Mouse (Mus musculus): ENCODE data around the gene Enox1.

Enox1 gene

GRCm38 (mm10) chr14:77375618-77376017 is 219.1 kb downstream of the Enox1 start:
- no peak for DNase-seq

GRCm38 (mm10) chr14:77376731-77377130 is 220.2 kb downstream of the Enox1 start:
- no peak for DNase-seq

GRCm38 (mm10) chr14:77377439-77377838 is 220.9 kb downstream of the Enox1 start:
- DNase-seq = no peak

- DNase-seq = no peak
Observed at GRCm38 (mm10) chr14:77377873-77378272, 221.3 kb downstream of the Enox1 start.

DNA sequence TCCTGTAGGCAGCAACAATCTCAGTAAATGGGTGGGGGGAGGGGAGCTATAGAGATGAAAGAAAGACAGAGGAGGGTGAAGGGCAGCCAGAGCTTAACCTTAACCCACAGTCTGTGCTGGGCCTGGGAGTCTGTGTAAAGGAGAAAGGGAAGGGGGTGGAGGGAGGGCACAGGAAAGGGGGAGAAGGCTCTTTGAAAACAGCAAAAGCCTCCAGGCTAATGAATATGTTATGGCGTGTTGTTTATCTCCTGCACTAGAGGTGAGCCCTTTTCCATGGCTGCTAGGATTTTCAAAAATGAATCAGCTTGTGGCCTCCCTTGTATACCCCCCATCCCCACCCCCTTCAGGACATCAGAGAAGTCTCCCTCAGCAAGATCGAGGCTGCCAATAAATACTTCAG is 225.0 kb downstream of the Enox1 start:
- DNase-seq = no peak

DNA sequence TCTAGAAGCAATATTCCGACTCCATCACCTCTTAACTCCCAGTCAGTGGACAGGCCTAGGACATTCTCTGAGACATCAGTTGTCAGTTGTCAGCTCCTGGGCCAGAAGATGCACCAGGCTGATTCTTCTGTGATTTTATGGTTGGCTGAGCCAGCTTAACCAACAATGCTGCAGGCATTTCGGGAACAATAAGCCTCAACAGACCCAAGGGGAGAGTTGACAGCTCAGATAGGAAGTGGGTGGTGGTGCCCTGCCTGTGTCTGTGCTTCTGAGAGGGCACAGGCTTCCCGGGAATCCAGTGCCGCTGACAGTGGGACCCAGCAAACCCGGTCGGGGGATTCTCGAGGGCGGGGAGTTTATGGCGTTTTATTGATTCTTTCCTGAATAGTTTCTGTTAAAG is 229.1 kb downstream of the Enox1 start:
- DNase-seq = no peak

DNA sequence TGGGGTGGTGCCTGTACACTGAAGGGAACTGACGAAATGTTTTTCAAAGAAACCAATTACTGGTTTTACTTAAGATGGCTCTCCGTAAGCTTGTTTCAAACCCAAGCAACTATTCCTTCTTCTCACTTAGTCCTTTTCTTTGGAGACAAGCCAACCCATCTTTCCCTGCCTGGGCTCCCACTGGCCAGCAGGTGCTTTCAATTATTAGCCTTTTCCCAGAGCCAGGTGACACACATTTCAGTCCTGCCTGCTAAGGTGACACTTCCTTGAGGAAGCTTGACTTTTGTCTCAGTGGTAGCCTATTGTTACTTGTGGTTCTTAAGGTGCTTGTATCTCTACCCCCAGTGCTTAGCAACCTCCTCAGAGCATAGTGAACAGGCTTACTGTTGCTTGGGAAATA is 231.3 kb downstream of the Enox1 start:
- DNase-seq = peak; percentile 23 to 33

GRCm38 (mm10) chr14:77389276-77389675 is 232.7 kb downstream of the Enox1 start:
- no peak for DNase-seq

DNA sequence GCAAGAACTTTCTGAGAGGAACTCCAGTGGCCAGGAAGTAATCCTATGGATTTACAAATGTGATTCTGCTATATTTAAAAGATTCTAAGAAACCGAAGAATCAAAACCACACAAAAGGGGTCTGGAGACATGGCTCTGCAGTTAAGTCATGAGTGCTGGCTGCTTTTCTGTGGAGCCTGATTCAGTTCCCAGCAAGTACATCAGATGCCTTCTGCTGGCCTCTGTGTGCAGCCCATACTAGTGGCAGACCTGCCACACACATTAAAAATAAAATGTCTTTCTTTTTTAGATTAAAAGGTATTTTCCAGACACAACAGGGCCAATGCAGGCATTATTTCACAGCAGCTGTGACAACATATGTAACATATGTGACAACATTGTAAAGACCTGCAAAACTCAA is 235.9 kb downstream of the Enox1 start:
- DNase-seq = peak in 1 of 2 experiments; percentile 23

GRCm38 (mm10) chr14:77406241-77407114 is 249.9 kb downstream of the Enox1 start:
- DNase-seq = no peak

DNA sequence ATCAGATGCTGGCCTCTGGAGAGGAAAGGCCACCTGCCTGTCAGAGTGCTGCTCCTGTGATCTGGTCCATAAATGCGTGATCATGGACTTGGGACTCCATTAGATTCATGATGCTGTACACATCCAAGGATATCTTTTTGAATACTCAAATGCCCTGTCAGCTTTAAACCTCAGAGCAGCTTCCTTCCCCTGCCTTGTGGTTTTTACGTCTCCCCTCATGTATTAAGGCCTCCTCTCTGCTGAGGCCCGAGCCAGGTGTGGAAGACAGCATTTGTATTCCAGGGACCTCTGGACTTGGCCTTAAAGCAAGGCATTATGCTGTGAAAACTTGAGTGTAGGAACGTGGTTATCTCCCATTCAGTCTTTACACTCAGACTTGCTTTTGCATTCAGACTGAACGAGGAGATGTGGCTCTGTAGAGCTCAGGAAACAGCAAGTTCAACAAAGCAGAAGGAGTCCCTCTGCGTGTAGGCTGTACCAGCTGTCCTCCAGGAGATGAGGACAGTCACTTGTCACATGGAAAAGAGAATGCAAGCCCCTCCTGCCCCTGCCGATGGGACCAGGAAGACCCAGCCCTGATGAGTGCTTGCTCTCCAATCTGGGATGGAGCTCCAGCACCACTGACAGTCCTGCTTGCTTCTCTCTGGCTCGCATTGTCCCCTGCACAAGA is 252.8 kb downstream of the Enox1 start:
- DNase-seq = no peak

DNA sequence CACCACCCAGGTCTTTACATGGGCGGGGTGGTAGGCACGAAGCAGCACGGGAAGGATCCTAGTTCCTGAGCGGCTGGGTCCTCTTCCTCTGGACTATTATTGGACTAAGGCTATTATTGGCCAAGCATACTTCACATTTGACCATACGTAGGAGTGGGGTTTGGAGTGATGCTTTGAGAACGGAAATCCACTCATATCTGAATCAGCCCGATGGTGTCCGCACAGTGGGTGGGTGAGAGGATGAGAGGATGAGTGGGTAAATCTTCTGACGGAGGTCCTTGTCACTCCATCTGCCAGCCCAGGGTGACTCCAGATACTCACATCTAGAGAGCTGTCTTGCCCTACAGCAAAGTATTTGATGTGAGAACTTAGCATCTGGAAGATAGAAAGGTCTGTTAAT is 253.8 kb downstream of the Enox1 start:
- DNase-seq = no peak

DNA sequence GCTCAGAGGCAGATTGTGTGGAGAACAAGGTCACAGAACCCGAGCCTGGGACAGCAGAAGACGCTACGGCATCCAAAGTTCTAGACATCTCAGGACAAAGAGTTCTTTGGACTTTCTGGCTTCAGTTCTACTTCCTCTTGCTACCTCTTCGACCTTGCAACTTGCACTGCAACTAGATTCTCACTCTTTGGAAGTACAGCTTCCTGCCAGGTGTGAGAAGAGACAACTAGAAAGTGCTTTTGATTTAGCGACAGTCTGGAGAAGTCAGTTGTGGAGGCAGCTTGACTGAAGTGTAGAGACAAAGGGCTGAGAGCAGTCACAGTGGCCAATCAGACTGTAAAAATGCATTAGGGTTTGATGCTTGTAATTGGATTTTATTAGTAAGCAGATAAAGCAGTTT is 256.5 kb downstream of the Enox1 start:
- DNase-seq = no peak

- DNase-seq = no peak
Observed at GRCm38 (mm10) chr14:77416358-77416757, 259.8 kb downstream of the Enox1 start.

GRCm38 (mm10) chr14:77421031-77421430 is 264.5 kb downstream of the Enox1 start:
- DNase-seq = no peak

DNA sequence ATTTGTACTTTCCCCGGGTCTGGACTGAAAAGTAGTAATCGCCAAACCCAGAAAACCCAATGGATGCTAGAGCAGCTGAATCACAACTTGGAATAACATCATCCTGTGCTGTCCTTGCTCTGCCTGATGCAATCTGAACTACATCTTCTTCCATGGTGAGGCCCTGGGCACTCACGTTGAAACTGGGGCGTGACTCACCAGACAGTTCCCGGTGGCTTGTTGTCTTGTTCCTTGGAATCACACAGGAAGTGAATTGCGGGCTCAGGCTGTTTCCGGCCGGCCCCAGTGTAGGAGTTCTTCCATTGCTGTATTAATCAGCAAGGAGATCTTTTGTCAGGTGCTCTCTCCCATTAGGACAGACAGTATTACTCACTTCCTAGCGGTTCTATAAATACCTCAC is 266.6 kb downstream of the Enox1 start:
- DNase-seq = no peak

DNA sequence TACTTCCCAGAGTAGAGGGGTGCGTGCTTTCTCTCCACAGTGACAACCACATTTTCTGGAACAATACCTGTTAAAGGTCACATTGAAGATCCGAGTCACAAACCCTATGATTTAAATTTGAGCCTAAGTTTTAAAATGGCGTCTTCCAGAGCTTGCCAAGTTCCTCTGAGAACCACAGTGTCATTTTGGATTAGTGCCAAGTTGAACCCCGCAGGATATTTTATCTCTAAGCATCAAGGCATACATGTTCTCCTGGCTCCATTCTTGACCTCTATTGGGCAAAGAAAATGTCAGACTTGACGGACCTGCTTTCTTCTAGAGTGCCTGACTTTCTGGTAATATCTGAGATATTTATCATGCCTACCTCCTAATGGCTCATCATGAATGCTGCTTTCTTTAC is 282.9 kb downstream of the Enox1 start:
- no peak for DNase-seq

GRCm38 (mm10) chr14:77440805-77441204 is 284.2 kb downstream of the Enox1 start:
- DNase-seq = no peak

- no peak for DNase-seq
Observed at GRCm38 (mm10) chr14:77441541-77441940, 285.0 kb downstream of the Enox1 start.

GRCm38 (mm10) chr14:77448001-77448400 is 291.4 kb downstream of the Enox1 start:
- no peak for DNase-seq

DNA sequence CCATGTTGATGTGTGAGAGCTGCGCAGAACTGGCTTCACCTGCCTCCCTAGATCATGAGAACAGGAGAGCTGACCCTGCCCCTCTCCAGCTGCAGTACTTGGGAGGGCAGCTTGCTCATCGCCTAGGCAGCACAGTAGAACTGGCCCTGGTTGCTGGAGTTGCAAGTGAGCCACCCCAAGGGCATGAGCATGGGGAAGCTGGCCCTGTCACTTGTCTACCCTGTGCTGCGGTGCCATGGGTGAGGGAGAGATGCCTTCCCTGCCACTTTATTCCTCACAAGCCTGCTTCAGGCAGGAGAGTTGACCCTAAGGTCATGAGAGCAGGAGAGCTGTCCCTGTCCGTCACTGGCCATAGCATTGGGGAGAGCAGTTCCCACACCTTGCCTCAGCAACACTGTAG is 295.4 kb downstream of the Enox1 start:
- no peak for DNase-seq

DNA sequence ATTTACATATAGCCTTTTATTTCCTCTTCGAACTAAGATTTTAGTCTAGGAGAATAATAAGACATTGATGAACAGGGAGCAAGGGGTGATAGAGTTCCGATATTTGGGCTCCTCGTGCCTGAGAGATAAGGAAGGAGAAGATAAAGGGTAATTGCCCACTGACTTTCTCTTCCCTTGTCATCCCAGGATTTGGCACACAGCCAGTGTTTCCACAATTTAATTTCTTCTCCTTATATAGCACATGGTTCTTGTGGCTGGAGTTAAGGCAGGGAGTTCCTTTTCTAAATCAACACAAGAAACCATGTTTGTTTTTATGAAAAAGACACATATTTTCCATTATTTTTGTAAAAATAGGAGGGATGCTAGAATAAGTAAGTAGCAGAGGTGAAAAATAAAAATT is 299.5 kb downstream of the Enox1 start:
- no peak for DNase-seq

DNA sequence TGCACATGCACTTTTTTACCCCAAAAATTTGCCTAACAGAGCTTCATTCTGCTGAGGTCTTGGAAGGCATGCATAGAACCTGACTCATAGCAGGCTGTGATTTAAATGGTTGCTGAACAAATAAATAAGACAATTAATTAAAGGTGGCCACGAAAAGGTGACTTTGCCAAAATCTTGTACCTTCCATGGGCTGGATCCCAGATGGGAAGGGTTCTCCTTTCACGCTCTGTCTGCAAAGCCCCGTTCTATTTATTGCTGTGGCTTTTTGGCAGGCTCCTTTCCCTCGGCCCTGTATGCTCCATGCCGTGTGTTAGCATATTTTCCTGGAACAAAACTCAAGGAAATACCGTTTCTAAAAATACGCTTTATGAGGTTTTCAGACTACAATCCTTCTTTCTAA is 300.3 kb downstream of the Enox1 start:
- peak; percentile 18 to 42 for DNase-seq

DNA sequence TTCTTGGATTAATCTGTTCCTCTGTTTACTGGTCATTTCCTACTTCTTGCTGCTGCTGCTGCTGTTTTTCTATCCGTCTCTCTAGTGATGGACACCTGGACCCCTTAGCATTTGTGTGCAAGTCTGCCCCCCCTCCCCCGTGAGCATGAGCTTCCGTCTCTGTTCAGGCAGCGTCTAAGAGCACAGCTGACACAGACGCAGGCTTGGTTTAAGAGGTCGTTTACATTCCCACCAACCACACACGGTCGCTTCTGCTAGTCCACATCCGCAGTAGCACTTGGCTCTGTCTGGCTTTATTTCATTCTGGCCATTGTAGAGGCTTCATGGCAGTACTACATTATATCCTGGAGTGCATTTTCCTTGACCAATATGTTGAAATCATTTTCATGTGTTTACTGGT is 301.7 kb downstream of the Enox1 start:
- DNase-seq = no peak
